Mouse (Mus musculus) myocyte (in vitro differentiated cells): Measurements from ENCODE around the gene Hormad2. TPM values are rescaled to one million over a fixed set of nuclear protein-coding genes. Genes with fewer than 3 reads are reported as not detected.

Experiments
- H3K27me3 ChIP-seq: one replicate; pipeline ENCODE4 v1.6.1; 2011; ENCODE audit not compliant: control insufficient read depth, insufficient read depth, insufficient read length
- H3K36me3 ChIP-seq: one replicate; pipeline ENCODE4 v1.6.1; 2011; ENCODE audit not compliant: control insufficient read depth, insufficient read depth
- H3K4me2 ChIP-seq: one replicate; pipeline ENCODE4 v1.6.1; 2011; ENCODE audit warnings: low read depth, control low read depth
- H3K4me3 ChIP-seq: one replicate; pipeline ENCODE4 v1.5.1; 2011; ENCODE audit warnings: mild to moderate bottlenecking, control low read depth, moderate library complexity
- H3K79me2 ChIP-seq: one replicate; pipeline ENCODE4 v1.6.1; 2011; ENCODE audit not compliant: control insufficient read depth, insufficient read depth
- H3ac ChIP-seq: one replicate; pipeline ENCODE4 v1.6.1; 2011; ENCODE audit not compliant: control insufficient read depth, insufficient read length
- CEBPB ChIP-seq: IDR thresholded peaks from 2 replicates; pipeline ENCODE4 v1.6.1; 2011; ENCODE audit warnings: mild to moderate bottlenecking, moderate library complexity; ENCODE audit not compliant: poor library complexity, insufficient read depth, severe bottlenecking
- E2F4 ChIP-seq: IDR thresholded peaks from one replicate; pipeline ENCODE4 v1.6.1; 2011; ENCODE audit warnings: mild to moderate bottlenecking, control low read depth, moderate library complexity; ENCODE audit not compliant: insufficient read depth
- MAX ChIP-seq: IDR thresholded peaks from one replicate; pipeline ENCODE4 v1.6.1; 2011; ENCODE audit warnings: low read depth, mild to moderate bottlenecking, control low read depth
- MYOD1 ChIP-seq, 3 experiments: IDR thresholded peaks; one replicate each; pipeline ENCODE4 v1.6.1; 2011; ENCODE audit warnings: control low read depth in 2 of 3, low read depth in 2 of 3, mild to moderate bottlenecking in 2 of 3, moderate library complexity in 1 of 3; ENCODE audit not compliant: insufficient read length in 2 of 3, control insufficient read depth in 1 of 3
- MYOG ChIP-seq, 3 experiments: IDR thresholded peaks; one replicate each; pipeline ENCODE4 v1.6.1; 2011; ENCODE audit warnings: control low read depth in 2 of 3, low read depth in 2 of 3, mild to moderate bottlenecking in 2 of 3; ENCODE audit not compliant: insufficient read length in 2 of 3, control insufficient read depth in 1 of 3, insufficient read depth in 1 of 3
- POLR2A ChIP-seq: IDR thresholded peaks from one replicate; pipeline ENCODE4 v1.6.1; 2011; ENCODE audit warnings: low read depth, mild to moderate bottlenecking, control low read depth, moderate library complexity; ENCODE audit not compliant: insufficient read length
- POLR2AphosphoS2 ChIP-seq: IDR thresholded peaks from one replicate; pipeline ENCODE4 v1.6.1; 2011; ENCODE audit warnings: low read depth, control low read depth; ENCODE audit not compliant: insufficient read length
- REST ChIP-seq: IDR thresholded peaks from one replicate; pipeline ENCODE4 v1.6.1; 2011; ENCODE audit warnings: mild to moderate bottlenecking, control low read depth, moderate library complexity; ENCODE audit not compliant: insufficient read depth, insufficient read length
- SRF ChIP-seq: IDR thresholded peaks from one replicate; pipeline ENCODE4 v1.6.1; 2011; ENCODE audit warnings: low read depth; ENCODE audit not compliant: control insufficient read depth, insufficient read length
- TCF12 ChIP-seq: IDR thresholded peaks from one replicate; pipeline ENCODE4 v1.6.1; 2011; ENCODE audit warnings: mild to moderate bottlenecking, control low read depth; ENCODE audit not compliant: poor library complexity, insufficient read depth, severe bottlenecking
- TCF3 ChIP-seq: IDR thresholded peaks from one replicate; pipeline ENCODE4 v1.6.1; 2011; ENCODE audit warnings: low read depth, control low read depth; ENCODE audit not compliant: insufficient read length
- USF1 ChIP-seq: IDR thresholded peaks from one replicate; pipeline ENCODE4 v1.6.1; 2011; ENCODE audit warnings: low read depth, mild to moderate bottlenecking, control low read depth, moderate library complexity
- polyA plus RNA-seq: library from polyadenylated mRNA; unstranded; fragments of >200 nt; fragmentation: generic; extraction: Trizol; gene quantifications from one replicate; pipeline ENCODE4 v1.2.1, GENCODE M21; 2012; ENCODE audit warnings: missing spikeins

The Hormad2 gene
- polyA plus RNA-seq, 1 experiment: 0.10 TPM

GRCm38 (mm10) chr11:4305090-4305489 lies 135.8 kb downstream of the Hormad2 start:
- H3K27me3 ChIP-seq: no peaks in the 10 kb centered on the region
- TF ChIP-seq CEBPB: no peak
- no peak for TF ChIP-seq E2F4
- no peak for TF ChIP-seq TCF3

GRCm38 (mm10) chr11:4304203-4304602 lies 136.7 kb downstream of the Hormad2 start:
- Histone ChIP-seq H3ac (no peak overlapping the region), H3K4me2 (no peak overlapping the region), H3K27me3 (no peaks in the 10 kb centered on the region), H3K36me3 (no peaks in the 10 kb centered on the region), H3K79me2 (no peaks in the 10 kb centered on the region), H3K4me3 (no peak overlapping the region)
- TF ChIP-seq SRF (no peak), TCF12 (no peak), MYOD1 (IDR thresholded peaks at IDR 0.05; ENCODE audit: control insufficient read depth in 1 of 3, insufficient read length in 2 of 3, low read depth in 2 of 3) (no peak), REST (no peak), E2F4 (no peak), MAX (no peak), POLR2A (no peak), CEBPB (no peak), MYOG (IDR thresholded peaks at IDR 0.05; ENCODE audit: control insufficient read depth in 1 of 3, insufficient read depth in 1 of 3, insufficient read length in 2 of 3, low read depth in 2 of 3) (no peak), TCF3 (no peak), USF1 (no peak), POLR2AphosphoS2 (no peak)

More at GRCm38 (mm10) chr11:4305090-4305489, 135.8 kb downstream of the Hormad2 start:
- Histone ChIP-seq H3K4me3 (no peak overlapping the region), H3ac (no peak overlapping the region), H3K36me3 (no peaks in the 10 kb centered on the region), H3K4me2 (no peak overlapping the region), H3K79me2 (no peaks in the 10 kb centered on the region)

- H3K4me2 ChIP-seq: peak overlapping the region; percentile 56
- TF ChIP-seq TCF12 (no peak), POLR2A (no peak), USF1 (peak; percentile 25), MYOD1 (IDR thresholded peaks at IDR 0.05; ENCODE audit: control insufficient read depth in 1 of 3, insufficient read length in 2 of 3, low read depth in 2 of 3) (peak in 2 of 3 experiments; percentile 38 to 42), CEBPB (no peak), MYOG (IDR thresholded peaks at IDR 0.05; ENCODE audit: control insufficient read depth in 1 of 3, insufficient read depth in 1 of 3, insufficient read length in 2 of 3, low read depth in 2 of 3) (peak in 1 of 3 experiments; percentile 57), MAX (no peak)
- H3ac ChIP-seq: no peak overlapping the region
- no peaks in the 10 kb centered on the region for H3K36me3 ChIP-seq
- H3K4me3 ChIP-seq: no peak overlapping the region
- H3K27me3 ChIP-seq: no peaks in the 10 kb centered on the region
- H3K79me2 ChIP-seq: no peaks in the 10 kb centered on the region
These were observed 137.9 kb downstream of the Hormad2 start for GRCm38 (mm10) chr11:4303033-4303432.

- Histone ChIP-seq H3ac (no peak overlapping the region), H3K4me3 (no peak overlapping the region), H3K36me3 (no peaks in the 10 kb centered on the region), H3K79me2 (no peaks in the 10 kb centered on the region), H3K4me2 (peak overlapping the region; percentile 56), H3K27me3 (no peaks in the 10 kb centered on the region)
- TF ChIP-seq USF1: no peak
- no peak for TF ChIP-seq TCF12
- TF ChIP-seq MYOG (IDR thresholded peaks at IDR 0.05; ENCODE audit: control insufficient read depth in 1 of 3, insufficient read depth in 1 of 3, insufficient read length in 2 of 3, low read depth in 2 of 3): peak in 1 of 3 experiments; percentile 25
- TF ChIP-seq MYOD1 (IDR thresholded peaks at IDR 0.05; ENCODE audit: control insufficient read depth in 1 of 3, insufficient read length in 2 of 3, low read depth in 2 of 3): peak in 1 of 3 experiments; percentile 54
- no peak for TF ChIP-seq CEBPB
- no peak for TF ChIP-seq POLR2AphosphoS2
These were observed 138.5 kb downstream of the Hormad2 start for GRCm38 (mm10) chr11:4302363-4302913.

- Histone ChIP-seq H3K4me2 (peak overlapping the region; percentile 87), H3ac (no peak overlapping the region), H3K4me3 (no peak overlapping the region), H3K27me3 (no peaks in the 10 kb centered on the region), H3K36me3 (no peaks in the 10 kb centered on the region), H3K79me2 (no peaks in the 10 kb centered on the region)
- TF ChIP-seq REST: no peak
- no peak for TF ChIP-seq E2F4
- TF ChIP-seq POLR2A: no peak
- TF ChIP-seq MYOG (IDR thresholded peaks at IDR 0.05; ENCODE audit: control insufficient read depth in 1 of 3, insufficient read depth in 1 of 3, insufficient read length in 2 of 3, low read depth in 2 of 3): peak in 1 of 3 experiments; percentile 23
- TF ChIP-seq CEBPB: no peak
- peak in 2 of 3 experiments; percentile 52 to 54 for TF ChIP-seq MYOD1 (IDR thresholded peaks at IDR 0.05; ENCODE audit: control insufficient read depth in 1 of 3, insufficient read length in 2 of 3, low read depth in 2 of 3)
- TF ChIP-seq POLR2AphosphoS2: no peak
- peak; percentile 21 for TF ChIP-seq TCF12
- TF ChIP-seq TCF3: no peak
- no peak for TF ChIP-seq SRF
- TF ChIP-seq MAX: no peak
- TF ChIP-seq USF1: no peak
These were observed 140.2 kb downstream of the Hormad2 start for GRCm38 (mm10) chr11:4300683-4301082.
